Mouse (Mus musculus) B cell, adult 62 days (primary cell): ENCODE data around the gene Olfr1176. TPM values are rescaled to one million over a fixed set of nuclear protein-coding genes. Genes with fewer than 3 reads are reported as not detected.

Experiments used
- total RNA-seq: library from RNA; stranded (reverse); gene quantifications from 4 replicates; pipeline ENCODE4 v1.2.4, GENCODE M21; 2023

Gene Olfr1176
- not detected in 4 replicates for total RNA-seq

DNA sequence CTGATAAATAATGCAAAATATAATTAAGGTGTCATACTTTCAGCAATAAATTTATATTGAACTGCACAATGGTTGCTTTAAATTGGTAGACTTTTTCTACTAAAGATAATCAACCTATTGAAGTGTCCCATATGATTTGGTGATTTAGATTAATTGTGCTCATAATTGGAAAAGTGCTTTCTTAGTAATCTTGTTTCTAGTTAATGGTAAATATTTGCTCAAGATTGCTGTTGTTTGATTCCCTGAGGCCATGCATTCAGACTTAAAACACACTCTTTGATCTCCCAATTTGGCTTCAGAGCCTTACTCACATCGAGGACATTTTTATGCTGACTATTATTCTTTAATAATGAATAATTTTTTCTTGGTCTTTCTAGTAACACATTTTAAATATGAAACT is at the start of gene Olfr1176:
Gene Olfr1176 (plus strand): TSS at position 301 of the 400 bp plus-strand sequence.

GRCm38 (mm10) chr2:88315035-88315434 is 21.5 kb upstream of the Olfr1176 start, which contains the start of gene Olfr1174-ps:
TSS of gene Olfr1174-ps (minus strand) at chr2:88315135.

GRCm38 (mm10) chr2:88327115-88327514 is 9.4 kb upstream of the Olfr1176 start, which contains the start of gene Olfr1175-ps:
TSS of gene Olfr1175-ps (minus strand) at chr2:88327215.

GRCm38 (mm10) chr2:88346392-88346791 is 9.9 kb downstream of the Olfr1176 start, which contains the start of gene Olfr1177-ps:
TSS of gene Olfr1177-ps (minus strand) at chr2:88346492.

DNA sequence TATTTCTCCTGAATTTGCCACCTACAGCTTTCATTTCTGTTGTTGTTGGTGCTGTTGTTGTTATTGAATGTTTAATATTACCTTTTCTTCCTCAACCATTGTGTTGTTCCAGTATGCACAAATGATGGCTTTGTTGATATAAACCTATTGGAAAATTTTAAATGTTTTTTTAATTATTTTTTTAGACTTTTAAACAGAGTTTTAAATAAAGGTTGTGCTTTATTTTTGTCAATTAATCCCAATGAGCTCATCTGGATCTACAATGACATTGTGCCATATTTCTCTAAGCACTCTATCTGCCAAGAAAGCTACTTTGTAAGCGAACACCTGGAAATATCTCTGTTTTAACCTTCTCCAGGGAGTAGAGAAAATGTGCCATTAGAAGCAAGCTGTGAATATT is 50.2 kb downstream of the Olfr1176 start, which contains the start of gene Olfr1178:
Gene Olfr1178 (plus strand): TSS at position 301 of the 400 bp plus-strand sequence.

Other genes starting within 250 kb of the Olfr1176 start
- not detected in 4 replicates for gene Olfr1164, start 242.8 kb upstream of the Olfr1176 start, total RNA-seq
- not detected in 4 replicates for gene Olfr1166, start 208.4 kb upstream of the Olfr1176 start, total RNA-seq
- gene Olfr1167, start 181.5 kb upstream of the Olfr1176 start, total RNA-seq = not detected in 4 replicates
- not detected in 4 replicates for gene Olfr1168, start 154.8 kb upstream of the Olfr1176 start, total RNA-seq
- gene Olfr1170, start 108.4 kb upstream of the Olfr1176 start, total RNA-seq = not detected in 4 replicates
- gene Olfr1173, start 56.8 kb upstream of the Olfr1176 start, total RNA-seq = not detected in 4 replicates
- gene Olfr1174-ps, start 21.6 kb upstream of the Olfr1176 start, total RNA-seq = not detected in 4 replicates
- not detected in 4 replicates for gene Olfr1175-ps, start 9.5 kb upstream of the Olfr1176 start, total RNA-seq
- not detected in 4 replicates for gene Olfr1177-ps, start 9.8 kb downstream of the Olfr1176 start, total RNA-seq
- not detected in 4 replicates for gene Olfr1178, start 50.3 kb downstream of the Olfr1176 start, total RNA-seq
- not detected in 4 replicates for gene Olfr1179, start 69.7 kb downstream of the Olfr1176 start, total RNA-seq
- not detected in 4 replicates for gene Olfr1180, start 82.4 kb downstream of the Olfr1176 start, total RNA-seq
- gene Olfr1181, start 89.5 kb downstream of the Olfr1176 start, total RNA-seq = not detected in 4 replicates
- gene Gm13757, start 112.4 kb downstream of the Olfr1176 start, total RNA-seq = not detected in 4 replicates
- gene Olfr1183, start 118.1 kb downstream of the Olfr1176 start, total RNA-seq = not detected in 4 replicates
- not detected in 4 replicates for gene Olfr1184, start 146.9 kb downstream of the Olfr1176 start, total RNA-seq
- gene Olfr1185-ps1, start 156.6 kb downstream of the Olfr1176 start, total RNA-seq = not detected in 4 replicates
- gene Olfr1186, start 181.8 kb downstream of the Olfr1176 start, total RNA-seq = not detected in 4 replicates
- not detected in 4 replicates for gene Olfr1188, start 220.2 kb downstream of the Olfr1176 start, total RNA-seq
- gene Olfr1189, start 249.7 kb downstream of the Olfr1176 start, total RNA-seq = not detected in 4 replicates